In genomic region chr2:32966184-32966688, GRCm38 (mm10) we compare ENCODE assay signal across 8 mouse cellular contexts. TPM values are rescaled to one million over a fixed set of nuclear protein-coding genes. Genes with fewer than 3 reads are reported as not detected.
DNase-seq lines count a peak whose midpoint lies in the region; ATAC-seq and TF ChIP-seq lines count a peak whose summit lies in the region.

No protein-coding gene starts in this region.

- peak overlapping the region; percentile 78 for H3K9ac ChIP-seq in kidney, embryonic 14.5 days (ENCODE audit: low read depth, low read length)
- H3K9ac ChIP-seq in hindbrain, embryonic 13.5 days = peak overlapping the region; percentile 76
- H3K9ac ChIP-seq in midbrain, embryonic 13.5 days (replicated peaks) = peak overlapping the region; percentile 82

- 12% methylated on average over 13 of the region's 13 CpGs for WGBS in kidney, embryonic 14.5 days
- WGBS in bone marrow, adult 2 months = 8% methylated on average over 13 of the region's 13 CpGs
- WGBS in hindbrain, embryonic 13.5 days = 14% methylated on average over 13 of the region's 13 CpGs
- 11% methylated on average over 13 of the region's 13 CpGs for WGBS in midbrain, embryonic 13.5 days

- no peaks in the 10 kb centered on the region for H3K9me3 ChIP-seq in kidney, embryonic 14.5 days (ENCODE audit: control insufficient read depth, low read length)
- no peaks in the 10 kb centered on the region for H3K9me3 ChIP-seq in hindbrain, embryonic 13.5 days
- H3K9me3 ChIP-seq in midbrain, embryonic 13.5 days = no peaks in the 10 kb centered on the region

- DNase-seq in kidney, postnatal 25 days = no peak
- no peak for DNase-seq in layer of hippocampus, postnatal 10 days (ENCODE audit: low spot score in 2 of 2)
- no peak for DNase-seq in urinary bladder, adult 2 months (ENCODE audit: low spot score)
- no peak for DNase-seq in left cerebral cortex, adult 9 months (ENCODE audit: low spot score in 2 of 2)

- H3K36me3 ChIP-seq in kidney, embryonic 14.5 days (ENCODE audit: control insufficient read depth, insufficient read depth, low read length) = peaks cover 24% of the 10 kb centered on the region
- H3K36me3 ChIP-seq in hindbrain, embryonic 13.5 days = peaks cover 22% of the 10 kb centered on the region
- peaks cover 24% of the 10 kb centered on the region for H3K36me3 ChIP-seq in midbrain, embryonic 13.5 days

- H3K27ac ChIP-seq in kidney, embryonic 14.5 days (ENCODE audit: low read depth, low read length) = peak overlapping the region; percentile 97
- H3K27ac ChIP-seq in bone marrow, adult 2 months (ENCODE audit: control insufficient read depth, insufficient read depth, low read depth, low read length, poor library complexity) = peak overlapping the region; percentile 92
- H3K27ac ChIP-seq in hindbrain, embryonic 13.5 days = peak overlapping the region; percentile 93
- H3K27ac ChIP-seq in midbrain, embryonic 13.5 days = peak overlapping the region; percentile 94

- H3K27me3 ChIP-seq in kidney, embryonic 14.5 days (ENCODE audit: control insufficient read depth, insufficient read depth, low read length) = no peaks in the 10 kb centered on the region
- H3K27me3 ChIP-seq in hindbrain, embryonic 13.5 days = no peaks in the 10 kb centered on the region
- H3K27me3 ChIP-seq in midbrain, embryonic 13.5 days = no peaks in the 10 kb centered on the region

- no peak for TF ChIP-seq CTCF in bone marrow, adult 2 months (IDR thresholded peaks at IDR 0.05; ENCODE audit: control insufficient read depth, insufficient read depth, low read length)

- H3K4me3 ChIP-seq in kidney, embryonic 14.5 days (ENCODE audit: low read length) = peak overlapping the region; percentile 61
- peak overlapping the region; percentile 92 for H3K4me3 ChIP-seq in bone marrow, adult 2 months (replicated peaks; ENCODE audit: control insufficient read depth, low read depth, low read length)
- peak overlapping the region; percentile 55 for H3K4me3 ChIP-seq in hindbrain, embryonic 13.5 days
- H3K4me3 ChIP-seq in midbrain, embryonic 13.5 days (replicated peaks) = peak overlapping the region; percentile 72

- ATAC-seq in kidney, embryonic 14.5 days (ENCODE audit: low FRiP score, low TSS enrichment) = no peak
- no peak for ATAC-seq in hindbrain, embryonic 13.5 days (ENCODE audit: low FRiP score)
- no peak for ATAC-seq in midbrain, embryonic 13.5 days

- H3K4me2 ChIP-seq in kidney, embryonic 14.5 days (replicated peaks; ENCODE audit: low read depth, low read length) = peak overlapping the region; percentile 83
- peak overlapping the region; percentile 91 for H3K4me2 ChIP-seq in hindbrain, embryonic 13.5 days
- H3K4me2 ChIP-seq in midbrain, embryonic 13.5 days (replicated peaks) = peak overlapping the region; percentile 80

- H3K4me1 ChIP-seq in kidney, embryonic 14.5 days (ENCODE audit: control insufficient read depth, insufficient read depth, low read length) = peaks cover 21% of the 10 kb centered on the region; the same call in 1 of the 2 replicates
- peaks cover 5% of the 10 kb centered on the region; the same call in 1 of the 2 replicates for H3K4me1 ChIP-seq in bone marrow, adult 2 months (ENCODE audit: control insufficient read depth, insufficient read depth, low read length)
- H3K4me1 ChIP-seq in hindbrain, embryonic 13.5 days (replicated peaks) = peaks cover 54% of the 10 kb centered on the region
- H3K4me1 ChIP-seq in midbrain, embryonic 13.5 days (replicated peaks) = peaks cover 51% of the 10 kb centered on the region

- no peak for TF ChIP-seq POLR2A in bone marrow, adult 2 months (IDR thresholded peaks at IDR 0.05; ENCODE audit: borderline replicate concordance, control insufficient read depth, low read depth, low read length)

RNA-seq across cellular contexts. Expression of gene Lrsam1, which starts 4.8 kb away (rescaled TPM):
- 5.8 and 8.8 TPM in 2 replicates for polyA plus RNA-seq in kidney, embryonic 14.5 days (2014; fragmentation: Nextera tagmentation; extraction: Ambion mirVana)
- 2.3 and 4.1 TPM in 2 replicates for polyA plus RNA-seq in bone marrow, adult 2 months (2011; ENCODE audit: insufficient read depth, insufficient read length, low replicate concordance, missing spikeins)
- 19.6 and 26.0 TPM in 2 replicates for polyA plus RNA-seq in hindbrain, embryonic 13.5 days (2015; fragmentation: Nextera tagmentation; extraction: Ambion mirVana)
- 18.1 and 21.1 TPM in 2 replicates for polyA plus RNA-seq in midbrain, embryonic 13.5 days (2015; fragmentation: Nextera tagmentation; extraction: Ambion mirVana)
- 10 to 100 TPM; 36.5 to 40.4 TPM for total RNA-seq in layer of hippocampus, postnatal 10 days (2021)
- polyA plus RNA-seq in urinary bladder, adult 2 months (2012; rRNA removed) = 15.1 and 15.9 TPM in 2 replicates

RNA-seq across cellular contexts. Expression of gene Rpl12, which starts 4.9 kb away (rescaled TPM):
- 249 and 308 TPM in 2 replicates for polyA plus RNA-seq in kidney, embryonic 14.5 days (2014; fragmentation: Nextera tagmentation; extraction: Ambion mirVana)
- 32.7 and 113 TPM in 2 replicates for polyA plus RNA-seq in bone marrow, adult 2 months (2011; ENCODE audit: insufficient read depth, insufficient read length, low replicate concordance, missing spikeins)
- 92.0 and 108 TPM in 2 replicates for polyA plus RNA-seq in hindbrain, embryonic 13.5 days (2015; fragmentation: Nextera tagmentation; extraction: Ambion mirVana)
- polyA plus RNA-seq in midbrain, embryonic 13.5 days (2015; fragmentation: Nextera tagmentation; extraction: Ambion mirVana) = 88.9 and 96.0 TPM in 2 replicates
- total RNA-seq in layer of hippocampus, postnatal 10 days (2021) = 100 to 1,000 TPM; 155 to 179 TPM
- polyA plus RNA-seq in urinary bladder, adult 2 months (2012; rRNA removed) = 1,100 and 1,122 TPM in 2 replicates

RNA-seq across cellular contexts. Expression of gene Slc2a8, which starts 15.6 kb away (rescaled TPM):
- 19.0 and 21.1 TPM in 2 replicates for polyA plus RNA-seq in kidney, embryonic 14.5 days (2014; fragmentation: Nextera tagmentation; extraction: Ambion mirVana)
- polyA plus RNA-seq in bone marrow, adult 2 months (2011; ENCODE audit: insufficient read depth, insufficient read length, low replicate concordance, missing spikeins) = 6.4 and 6.7 TPM in 2 replicates
- 19.8 and 25.7 TPM in 2 replicates for polyA plus RNA-seq in hindbrain, embryonic 13.5 days (2015; fragmentation: Nextera tagmentation; extraction: Ambion mirVana)
- 19.2 and 20.6 TPM in 2 replicates for polyA plus RNA-seq in midbrain, embryonic 13.5 days (2015; fragmentation: Nextera tagmentation; extraction: Ambion mirVana)
- 10 to 100 TPM; 23.2 to 26.9 TPM for total RNA-seq in layer of hippocampus, postnatal 10 days (2021)
- 21.0 and 21.5 TPM in 2 replicates for polyA plus RNA-seq in urinary bladder, adult 2 months (2012; rRNA removed)
